Mouse (Mus musculus) limb, embryonic 12.5 days (tissue): ENCODE measurements around the gene Filip1. TPM values are rescaled to one million over a fixed set of nuclear protein-coding genes. Genes with fewer than 3 reads are reported as not detected.
A peak's percentile ranks its signal among the peaks of the same experiment; 100 is the strongest.

Experiments
- ATAC-seq: fragments of 200-750 bp; cut with Nextera tagmentation; 2 replicates; pipeline ENCODE4 v1.8.0; 2017; ENCODE audit warnings: low read depth, moderate TSS enrichment; ENCODE audit not compliant: insufficient number of reproducible peaks, insufficient read depth, low FRiP score, low TSS enrichment
- H3K27ac ChIP-seq: fragments of 300-500 bp; sonication (generic); 2 replicates; pipeline ENCODE4 v1.5.1; 2016; ENCODE audit warnings: mild to moderate bottlenecking, moderate library complexity
- H3K27me3 ChIP-seq: fragments of 300-500 bp; sonication (generic); 2 replicates; pipeline ENCODE4 v1.6.1; 2016; ENCODE audit warnings: mild to moderate bottlenecking, moderate library complexity
- H3K36me3 ChIP-seq: fragments of 300-500 bp; sonication (generic); 2 replicates; pipeline ENCODE4 v1.6.1; 2016; ENCODE audit warnings: mild to moderate bottlenecking, moderate library complexity
- H3K4me1 ChIP-seq: fragments of 300-500 bp; sonication (generic); replicated peaks from 2 replicates; pipeline ENCODE4 v1.6.1; 2016
- H3K4me2 ChIP-seq: fragments of 300-500 bp; sonication (generic); 2 replicates; pipeline ENCODE4 v1.6.1; 2016; ENCODE audit warnings: mild to moderate bottlenecking, moderate library complexity
- H3K4me3 ChIP-seq: fragments of 300-500 bp; sonication (generic); replicated peaks from 2 replicates; pipeline ENCODE4 v1.5.1; 2016; ENCODE audit warnings: mild to moderate bottlenecking
- H3K9ac ChIP-seq: fragments of 300-500 bp; sonication (generic); replicated peaks from 2 replicates; pipeline ENCODE4 v1.6.1; 2016; ENCODE audit warnings: mild to moderate bottlenecking, moderate library complexity
- H3K9me3 ChIP-seq: fragments of 300-500 bp; sonication (generic); 2 replicates; pipeline ENCODE4 v1.6.1; 2016; ENCODE audit warnings: mild to moderate bottlenecking, moderate library complexity
- WGBS: fragments of 180-500 bp; shearing (Covaris S2); methylation state at CpG from one replicate; pipeline ENCODE4 v1.1.7; 2016; 5-methylcytosine and 5-hydroxymethylcytosine counted together
- polyA plus RNA-seq: library from polyadenylated mRNA; unstranded; fragments of >200 nt; fragmentation: Nextera tagmentation; extraction: Ambion mirVana; gene quantifications from 2 replicates; pipeline ENCODE4 v1.2.1, GENCODE M21; 2016

Filip1 gene
- polyA plus RNA-seq, 1 experiment from 2014 or later, result 1.6 TPM

DNA sequence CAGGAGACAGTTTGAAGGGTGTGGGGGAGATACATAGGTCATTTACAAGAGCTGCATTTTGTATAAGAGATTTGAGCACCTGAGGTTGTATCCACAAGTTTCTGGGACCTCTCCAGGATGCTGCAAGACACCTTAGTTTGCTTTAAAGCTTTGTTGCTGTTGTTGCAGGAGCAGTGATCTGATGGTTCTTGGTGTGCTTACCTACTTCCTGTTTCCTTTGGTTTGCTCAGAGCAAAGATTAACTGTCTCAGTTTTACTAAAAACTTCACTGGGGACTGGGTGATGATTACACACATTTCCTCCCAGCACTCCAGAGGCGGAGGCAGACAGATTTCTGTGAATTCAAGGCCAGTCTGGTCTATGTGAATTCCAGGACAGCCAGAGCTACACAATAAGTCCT is 217.6 kb downstream of the Filip1 start:
- H3K9ac ChIP-seq, result no peak overlapping the region
- no peaks in the 10 kb centered on the region for H3K27me3 ChIP-seq
- no peak overlapping the region for H3K27ac ChIP-seq
- H3K4me2 ChIP-seq, result no peak overlapping the region
- no peak overlapping the region for H3K4me3 ChIP-seq
- no peaks in the 10 kb centered on the region for H3K36me3 ChIP-seq
- no peaks in the 10 kb centered on the region for H3K9me3 ChIP-seq
- H3K4me1 ChIP-seq, result peaks cover 9% of the 10 kb centered on the region
- no peak for ATAC-seq
- WGBS, result 84% methylated on average over 1 of the region's 1 CpGs

- Histone ChIP-seq H3K27ac (peak within 1 kb of the TSS; percentile 93), H3K9ac (peak within 1 kb of the TSS; percentile 85), H3K4me2 (peak within 1 kb of the TSS; percentile 73), H3K4me1 (peaks cover 9% of the 10 kb centered on the region), H3K9me3 (no peaks in the 10 kb centered on the region), H3K36me3 (no peaks in the 10 kb centered on the region), H3K4me3 (peak within 1 kb of the TSS; percentile 89), H3K27me3 (no peaks in the 10 kb centered on the region)
- under 1% methylated on average over 90 of the region's 91 CpGs for WGBS
- peak; percentile 93 for ATAC-seq
Measured at GRCm38 (mm10) chr9:79792841-79793835, 219.5 kb downstream of the Filip1 start, which contains the start of gene Tmem30a. Tmem30a (minus strand) TSS chr9:79793507.

DNA sequence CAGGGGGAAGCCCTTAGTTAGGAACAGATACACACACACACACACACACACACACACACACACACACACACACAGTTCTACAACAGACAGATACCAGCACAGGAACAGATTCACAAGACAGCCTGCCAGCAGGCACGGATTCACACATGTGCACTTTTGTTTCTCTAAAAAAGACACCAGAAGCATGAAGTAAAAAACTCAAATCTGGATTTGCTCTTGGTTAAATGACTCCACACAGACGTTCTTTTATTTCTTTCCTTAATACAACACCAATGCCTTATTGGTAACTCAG is 226.9 kb downstream of the Filip1 start:
- Histone ChIP-seq H3K27me3 (no peaks in the 10 kb centered on the region), H3K27ac (no peak overlapping the region), H3K4me1 (peaks cover 22% of the 10 kb centered on the region), H3K4me2 (no peak overlapping the region), H3K36me3 (no peaks in the 10 kb centered on the region), H3K4me3 (no peak overlapping the region), H3K9me3 (no peaks in the 10 kb centered on the region), H3K9ac (no peak overlapping the region)
- 78% methylated on average over 2 of the region's 2 CpGs for WGBS
- no peak for ATAC-seq

DNA sequence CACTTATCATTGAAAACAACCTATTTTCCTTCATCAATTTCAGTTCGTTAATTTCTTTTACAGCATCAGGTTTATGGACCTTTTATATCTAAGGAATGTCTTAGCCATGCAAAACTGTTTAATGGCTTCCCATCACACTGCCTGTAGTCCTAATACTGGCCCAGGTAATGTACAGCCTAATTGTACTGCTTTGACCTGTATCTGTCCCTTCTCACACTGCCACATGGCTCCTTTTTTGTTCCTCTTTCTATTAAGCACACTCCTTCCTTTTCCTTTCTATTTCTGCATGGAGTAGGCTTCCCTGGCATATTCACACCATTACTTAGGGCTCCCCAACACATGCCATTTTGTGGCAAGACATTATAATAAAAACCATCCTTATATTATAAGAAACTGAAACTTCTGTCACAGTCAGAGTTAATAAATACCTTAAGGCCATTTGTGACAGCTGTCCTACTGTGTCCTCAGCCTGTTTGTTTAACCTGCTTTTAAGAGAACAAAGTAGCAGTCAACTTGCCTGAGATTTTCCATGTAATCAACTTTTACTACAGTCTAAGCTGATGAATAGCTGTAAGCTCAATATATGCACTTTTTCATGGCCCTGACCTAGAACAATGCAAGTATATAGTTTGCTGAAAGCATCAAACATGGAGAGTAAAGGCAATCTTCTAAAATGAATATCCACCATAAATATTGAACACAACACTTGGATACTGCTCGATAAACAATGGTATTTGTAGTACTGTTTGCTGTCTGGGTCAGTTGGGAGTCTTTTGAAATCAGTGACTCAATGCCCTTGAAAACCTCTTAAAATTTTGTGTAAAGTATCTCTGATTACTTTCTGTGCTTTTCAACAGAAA is 227.5 kb downstream of the Filip1 start:
- 89% methylated on average over 2 of the region's 2 CpGs for WGBS
- Histone ChIP-seq H3K27ac (peak overlapping the region; percentile 69; the same call in 1 of the 2 replicates), H3K36me3 (no peaks in the 10 kb centered on the region), H3K4me3 (no peak overlapping the region), H3K4me2 (no peak overlapping the region), H3K9me3 (no peaks in the 10 kb centered on the region), H3K9ac (no peak overlapping the region), H3K27me3 (no peaks in the 10 kb centered on the region), H3K4me1 (peaks cover 22% of the 10 kb centered on the region)
- no peak for ATAC-seq

DNA sequence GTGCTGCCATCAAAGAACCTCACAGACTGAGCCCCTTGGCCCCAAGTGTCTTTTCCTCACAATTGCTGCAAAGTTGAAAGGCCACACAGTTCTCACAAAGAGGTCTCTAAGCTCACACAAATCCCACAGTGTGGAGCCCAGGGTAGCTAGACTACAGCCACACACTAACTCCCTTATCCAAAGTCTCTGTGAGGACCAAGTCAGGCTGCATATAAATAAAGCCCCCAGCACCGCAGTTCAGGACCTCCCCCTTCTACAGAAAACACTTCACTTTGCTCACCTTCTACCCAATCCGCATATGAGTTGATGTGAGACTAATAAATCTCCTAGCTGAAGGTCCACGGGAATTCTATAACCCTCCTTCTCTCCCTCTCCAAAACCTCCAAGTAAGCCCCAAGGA is 228.2 kb downstream of the Filip1 start:
- Histone ChIP-seq H3K4me3 (no peak overlapping the region), H3K4me1 (peaks cover 22% of the 10 kb centered on the region), H3K27ac (no peak overlapping the region), H3K9ac (no peak overlapping the region), H3K27me3 (no peaks in the 10 kb centered on the region), H3K36me3 (no peaks in the 10 kb centered on the region), H3K9me3 (no peaks in the 10 kb centered on the region), H3K4me2 (no peak overlapping the region)
- WGBS, result 46% methylated on average over 3 of the region's 3 CpGs
- ATAC-seq, result 0 out of 2 replicates have a peak, but pooled peaks have one; percentile 68

DNA sequence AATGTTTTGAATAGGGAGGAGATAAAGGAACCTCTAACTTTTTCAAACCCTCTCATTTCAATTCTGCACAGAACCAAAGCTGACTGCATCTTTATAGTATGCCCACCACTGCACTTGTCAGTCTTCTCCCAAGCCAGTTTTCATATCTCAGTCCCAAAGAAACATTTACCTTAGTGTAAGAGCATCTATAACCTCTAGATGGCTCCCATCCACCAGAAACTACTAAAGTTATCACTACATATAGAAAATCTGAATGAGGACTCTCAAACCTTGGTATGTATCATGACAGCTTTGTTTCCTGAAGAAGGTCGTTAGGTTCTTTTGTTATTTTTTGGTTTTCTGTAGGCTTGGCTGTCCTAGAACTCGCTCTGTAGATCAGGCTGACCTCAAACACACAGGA is 233.3 kb downstream of the Filip1 start:
- H3K4me1 ChIP-seq, result peaks cover 4% of the 10 kb centered on the region
- ATAC-seq, result no peak
- H3K9me3 ChIP-seq, result no peaks in the 10 kb centered on the region
- WGBS, result 82% methylated on average over 2 of the region's 2 CpGs
- H3K27me3 ChIP-seq, result no peaks in the 10 kb centered on the region
- H3K27ac ChIP-seq, result no peak overlapping the region
- H3K4me3 ChIP-seq, result no peak overlapping the region
- peaks cover 16% of the 10 kb centered on the region for H3K36me3 ChIP-seq
- H3K4me2 ChIP-seq, result no peak overlapping the region
- H3K9ac ChIP-seq, result no peak overlapping the region

DNA sequence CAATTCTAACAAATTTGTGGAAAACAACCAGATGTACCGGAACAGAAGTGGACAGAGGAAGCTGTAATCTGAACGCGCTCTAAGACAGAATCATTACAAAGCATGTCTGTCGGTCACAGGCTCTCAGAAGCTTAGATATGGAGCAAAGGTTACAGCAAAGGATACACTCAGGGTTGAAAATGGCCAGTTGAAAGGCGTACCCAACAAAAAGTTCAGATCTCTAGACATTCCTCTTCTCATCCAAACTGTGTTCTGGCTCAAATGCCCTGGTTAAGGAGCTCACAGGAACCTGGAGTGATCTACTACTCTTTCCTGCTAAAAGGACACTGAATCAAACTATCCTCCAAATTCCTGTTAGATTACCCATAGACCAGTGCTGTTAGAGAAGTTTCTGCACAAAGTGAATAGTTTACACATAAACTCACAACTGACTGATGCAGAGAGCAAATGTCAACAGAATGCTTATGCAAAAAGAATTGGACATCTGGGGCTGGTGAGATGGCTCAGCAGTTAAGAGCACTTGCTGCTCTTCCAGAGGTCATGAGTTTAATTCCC is 245.6 kb downstream of the Filip1 start:
- Histone ChIP-seq H3K9ac (no peak overlapping the region), H3K27me3 (no peaks in the 10 kb centered on the region), H3K9me3 (no peaks in the 10 kb centered on the region), H3K27ac (no peak overlapping the region), H3K4me1 (no peaks in the 10 kb centered on the region), H3K4me3 (no peak overlapping the region), H3K36me3 (peaks cover 11% of the 10 kb centered on the region; the same call in 1 of the 2 replicates), H3K4me2 (no peak overlapping the region)
- 95% methylated on average over 5 of the region's 5 CpGs for WGBS
- ATAC-seq, result no peak

DNA sequence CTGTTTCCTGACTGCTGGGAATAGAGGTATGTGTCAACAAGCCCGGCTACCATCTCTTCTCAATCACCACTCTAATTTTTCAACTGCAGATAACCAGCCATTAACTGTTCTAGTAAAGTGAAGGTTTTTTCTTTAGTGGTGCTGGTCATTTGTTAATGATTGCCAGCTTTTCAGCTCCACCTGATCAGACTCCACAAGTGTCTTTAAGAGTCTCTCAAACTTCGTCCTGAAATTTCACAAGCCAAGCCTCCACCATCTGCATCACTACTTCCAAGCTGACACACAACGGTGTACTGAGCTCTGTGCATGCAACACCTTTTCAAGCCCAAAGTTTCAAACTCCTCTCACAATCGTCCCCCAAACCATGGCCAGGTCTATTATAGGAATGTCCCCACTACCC is 247.3 kb downstream of the Filip1 start:
- Histone ChIP-seq H3K36me3 (peaks cover 1% of the 10 kb centered on the region; the same call in 1 of the 2 replicates), H3K9me3 (no peaks in the 10 kb centered on the region), H3K9ac (no peak overlapping the region), H3K4me2 (no peak overlapping the region), H3K27ac (no peak overlapping the region), H3K4me1 (no peaks in the 10 kb centered on the region), H3K27me3 (no peaks in the 10 kb centered on the region), H3K4me3 (no peak overlapping the region)
- ATAC-seq, result no peak
- 83% methylated on average over 4 of the region's 4 CpGs for WGBS

Other genes with a start within 250 kb of the Filip1 start
- 46.9 and 48.5 TPM in 2 replicates for gene Tmem30a, start 219.3 kb downstream of the Filip1 start, polyA plus RNA-seq
- 70.6 and 72.9 TPM in 2 replicates for gene Senp6, start 54.1 kb upstream of the Filip1 start, polyA plus RNA-seq
- gene Myo6, start 152.2 kb upstream of the Filip1 start, polyA plus RNA-seq, result 10.1 and 11.2 TPM in 2 replicates